Mouse (Mus musculus): ENCODE results near the gene Ephb1.

The Ephb1 gene

GRCm38 (mm10) chr9:102354561-102354973 is at the start of gene Ephb1:
Ephb1 (minus strand) TSS chr9:102354693.
- peak; percentile 58 for DNase-seq (ENCODE audit: low read depth)

GRCm38 (mm10) chr9:102403086-102404021 is 48.9 kb upstream of the Ephb1 start:
- DNase-seq (ENCODE audit: low read depth): peak; percentile 12

GRCm38 (mm10) chr9:102402671-102403070 is 48.2 kb upstream of the Ephb1 start:
- no peak for DNase-seq (ENCODE audit: low read depth)

GRCm38 (mm10) chr9:102388266-102388665 is 33.8 kb upstream of the Ephb1 start:
- no peak for DNase-seq (ENCODE audit: low read depth)

GRCm38 (mm10) chr9:102386816-102387215 is 32.3 kb upstream of the Ephb1 start:
- DNase-seq (ENCODE audit: low read depth): no peak

GRCm38 (mm10) chr9:102380235-102380634 is 25.7 kb upstream of the Ephb1 start:
- DNase-seq (ENCODE audit: low read depth): no peak

- no peak for DNase-seq (ENCODE audit: low read depth)
Measured at GRCm38 (mm10) chr9:102374661-102375060, 20.2 kb upstream of the Ephb1 start.

- no peak for DNase-seq (ENCODE audit: low read depth)
Measured at GRCm38 (mm10) chr9:102373886-102374285, 19.4 kb upstream of the Ephb1 start.

- DNase-seq (ENCODE audit: low read depth): no peak
Measured at GRCm38 (mm10) chr9:102371936-102372335, 17.4 kb upstream of the Ephb1 start.

GRCm38 (mm10) chr9:102371036-102371770 is 16.7 kb upstream of the Ephb1 start:
- DNase-seq (ENCODE audit: low read depth): peak; percentile 3

GRCm38 (mm10) chr9:102370141-102370540 is 15.6 kb upstream of the Ephb1 start:
- no peak for DNase-seq (ENCODE audit: low read depth)

DNA sequence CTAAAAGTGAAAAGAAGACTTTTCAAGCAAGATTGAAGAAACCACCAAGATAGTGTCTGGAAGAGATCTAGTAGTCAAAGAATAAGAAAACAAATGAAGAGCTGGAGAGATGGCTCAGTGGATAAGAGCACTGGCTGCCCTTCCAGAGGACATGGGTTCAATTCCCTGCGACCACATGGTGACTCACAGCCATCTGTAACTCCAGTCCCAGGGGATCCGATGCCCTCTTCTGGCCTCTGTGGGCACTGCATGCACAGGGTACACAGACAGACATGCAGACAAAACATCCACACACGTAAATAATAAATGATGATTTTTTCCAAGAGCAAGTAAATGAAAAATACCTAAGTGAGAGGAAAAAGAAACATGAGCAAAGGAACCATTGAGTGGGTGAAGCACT is 14.6 kb upstream of the Ephb1 start:
- peak; percentile 25 for DNase-seq (ENCODE audit: low read depth)

GRCm38 (mm10) chr9:102367796-102368195 is 13.3 kb upstream of the Ephb1 start:
- no peak for DNase-seq (ENCODE audit: low read depth)

DNA sequence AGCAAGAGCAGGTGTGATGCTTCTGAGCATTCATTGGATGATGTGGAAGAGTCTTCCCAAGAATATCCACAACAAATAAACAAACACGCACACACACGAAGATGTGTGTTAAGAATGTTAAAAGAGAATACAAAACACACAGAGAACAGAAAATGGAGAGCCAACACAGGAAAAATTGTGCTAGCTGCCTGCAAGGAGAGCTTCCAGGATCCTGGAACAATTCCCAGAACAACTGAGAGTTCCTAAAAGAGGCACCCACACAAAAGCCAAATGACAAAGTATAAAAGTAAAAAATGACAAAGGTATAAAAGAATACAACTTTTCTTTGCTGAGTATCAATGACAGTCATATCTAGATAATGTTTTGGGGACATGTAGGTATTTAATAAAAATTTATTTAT is 11.0 kb upstream of the Ephb1 start:
- DNase-seq (ENCODE audit: low read depth): no peak

DNA sequence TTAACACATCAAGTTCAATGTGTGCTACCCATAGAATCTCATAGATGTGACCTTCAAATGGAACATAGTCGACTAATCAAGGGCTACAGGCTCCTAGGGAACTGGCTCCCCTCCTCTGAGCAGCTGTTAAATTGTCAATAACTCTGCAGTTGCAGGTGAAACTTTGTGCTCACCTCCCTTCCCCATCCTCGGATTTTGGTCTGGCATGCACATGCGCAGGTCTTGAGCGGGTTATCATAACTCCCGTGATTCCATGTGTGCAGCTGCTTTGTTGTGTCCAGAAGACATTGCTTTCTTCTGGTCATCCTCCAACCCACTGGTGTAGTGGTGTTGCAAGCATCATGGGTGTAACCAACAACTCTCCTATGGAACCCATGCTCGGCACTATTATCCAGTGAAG is 4.8 kb upstream of the Ephb1 start:
- DNase-seq (ENCODE audit: low read depth): no peak

DNA sequence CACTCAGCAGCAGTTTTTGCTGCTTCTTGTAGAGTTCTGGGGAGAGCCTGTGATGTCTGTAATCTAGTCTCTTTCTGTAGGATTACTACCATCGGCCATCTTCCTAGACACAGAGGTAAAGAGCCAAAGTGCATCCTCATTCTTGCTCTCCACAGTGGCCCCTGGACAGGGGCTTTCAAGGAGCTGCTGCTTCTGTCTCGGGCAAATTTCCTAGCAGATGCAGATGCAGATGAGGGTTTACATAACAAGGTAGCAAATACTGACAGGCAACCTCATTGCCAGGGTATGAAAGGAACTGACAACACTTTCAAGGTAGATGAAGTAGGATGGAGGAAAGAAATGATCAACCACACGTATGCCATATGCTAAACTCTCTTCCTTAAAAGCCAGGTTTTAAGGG is 4.2 kb upstream of the Ephb1 start:
- DNase-seq (ENCODE audit: low read depth): no peak

- DNase-seq (ENCODE audit: low read depth): no peak
Measured at GRCm38 (mm10) chr9:102358011-102358410, 3.5 kb upstream of the Ephb1 start.

DNA sequence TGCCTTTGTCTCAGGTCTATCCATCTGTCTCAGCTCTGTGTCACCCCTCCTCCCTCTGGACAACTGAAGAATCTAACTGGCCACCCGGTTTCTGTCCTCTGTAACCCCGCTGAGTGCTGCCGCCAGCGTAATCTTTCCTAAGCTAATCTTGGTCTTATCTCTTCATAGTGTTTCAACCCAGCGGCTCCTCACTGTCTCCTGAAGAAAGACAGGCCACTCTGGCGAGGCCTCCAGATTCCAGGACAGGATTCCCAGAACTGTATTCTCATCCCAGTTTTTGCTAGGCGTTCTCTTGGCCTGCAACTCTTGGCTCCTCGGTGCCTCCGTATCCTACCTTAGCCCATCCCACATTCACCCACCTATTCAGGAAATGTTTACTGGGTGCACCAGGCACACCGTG is 2.0 kb upstream of the Ephb1 start:
- no peak for DNase-seq (ENCODE audit: low read depth)

- DNase-seq (ENCODE audit: low read depth): no peak
Measured at GRCm38 (mm10) chr9:102355726-102356125, 1.2 kb upstream of the Ephb1 start.

GRCm38 (mm10) chr9:102353636-102354491 is 629 bp downstream of the Ephb1 start:
- no peak for DNase-seq (ENCODE audit: low read depth)

DNA sequence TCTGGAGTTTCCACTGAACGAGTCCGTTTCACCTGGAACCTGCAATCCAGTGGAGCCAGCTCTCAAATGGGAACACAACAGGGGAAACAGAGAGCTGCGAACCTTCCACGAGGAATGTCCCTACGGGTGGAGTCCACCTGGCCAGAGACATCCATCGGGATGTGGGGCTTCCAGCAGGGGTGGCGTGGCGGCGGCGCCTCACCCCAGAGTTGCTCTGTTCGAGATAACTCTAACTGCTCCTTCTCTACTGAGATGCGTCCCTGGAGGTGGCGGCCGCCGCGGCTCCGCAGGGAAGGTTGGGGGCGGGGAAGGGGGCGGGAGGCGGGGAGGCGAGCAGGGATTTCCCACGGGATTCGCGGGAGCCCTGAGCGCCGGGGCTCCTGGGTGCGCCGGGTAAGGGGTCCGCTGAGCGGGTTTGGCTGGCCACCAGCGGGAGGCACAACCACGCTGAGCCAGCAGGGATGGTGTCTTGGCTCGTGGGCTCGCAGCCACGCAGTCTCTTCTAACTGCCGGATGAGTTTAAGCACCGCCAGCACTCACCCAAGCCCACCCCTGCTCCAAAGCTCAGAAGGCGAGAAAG is 1.3 kb downstream of the Ephb1 start:
- DNase-seq (ENCODE audit: low read depth): no peak
